Mouse (Mus musculus): ENCODE results near the gene P4hb. TPM values are rescaled to one million over a fixed set of nuclear protein-coding genes. Genes with fewer than 3 reads are reported as not detected.
"Not testable (repeated sequence)": the region's sequence is repeated elsewhere in the genome, so short reads cannot be mapped to it uniquely, and the experiment has no call there.

The P4hb gene
- polyA plus RNA-seq, 1 experiment from 2014 or later, result 253 TPM

DNA sequence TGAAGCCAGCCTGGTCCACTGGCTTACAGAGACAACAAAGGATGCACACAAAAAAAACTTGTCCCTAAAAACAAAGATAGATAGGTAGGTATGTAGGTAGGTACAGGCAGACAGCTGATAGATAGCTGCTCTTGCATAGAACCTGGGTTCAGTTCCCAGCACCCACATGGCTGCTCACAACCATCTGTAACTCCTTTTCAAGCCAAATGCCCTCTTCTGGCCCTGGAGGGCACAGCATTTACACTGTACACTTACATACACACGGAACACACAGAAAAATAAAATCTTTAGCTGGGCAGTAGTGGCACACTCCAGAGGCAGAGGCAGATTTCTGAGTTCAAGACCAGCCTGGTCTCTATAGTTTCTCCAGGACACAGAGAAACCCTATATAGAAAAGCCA is 10.9 kb upstream of the P4hb start:
- no peak overlapping the region for H3K4me2 ChIP-seq
- H3K27me3 ChIP-seq, result no peaks in the 10 kb centered on the region
- no peaks in the 10 kb centered on the region for H3K9me3 ChIP-seq (replicated peaks)
- no peak overlapping the region for H3K4me3 ChIP-seq
- H3K4me1 ChIP-seq, result peaks cover 27% of the 10 kb centered on the region
- no peak for ATAC-seq
- H3K27ac ChIP-seq, result no peak overlapping the region
- H3K9ac ChIP-seq, result no peak overlapping the region
- H3K36me3 ChIP-seq (ENCODE audit: poor library complexity, severe bottlenecking), result peaks cover 67% of the 10 kb centered on the region
- WGBS, result 97% methylated on average over 1 of the region's 1 CpGs

DNA sequence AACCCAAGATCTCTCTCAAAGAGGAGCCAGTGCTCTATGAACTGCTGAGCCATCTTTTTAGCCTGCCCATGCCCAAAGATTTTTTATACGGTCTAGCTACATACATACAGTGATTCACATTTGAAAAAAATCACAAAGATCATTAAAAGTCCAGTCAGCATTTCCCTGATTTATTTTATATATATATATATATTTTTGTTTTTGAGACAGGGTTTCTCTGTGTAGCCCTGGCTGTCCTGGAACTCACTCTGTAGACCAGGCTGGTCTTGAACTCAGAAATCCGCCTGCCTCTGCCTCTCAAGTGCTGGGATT is 9.9 kb upstream of the P4hb start:
- H3K27me3 ChIP-seq; ATAC-seq; H3K9ac ChIP-seq; H3K4me3 ChIP-seq; H3K27ac ChIP-seq; H3K4me2 ChIP-seq; H3K9me3 ChIP-seq (replicated peaks): not testable (repeated sequence)
- peaks cover 30% of the 10 kb centered on the region for H3K4me1 ChIP-seq
- 92% methylated on average over 2 of the region's 2 CpGs for WGBS
- H3K36me3 ChIP-seq (ENCODE audit: poor library complexity, severe bottlenecking), result peaks cover 67% of the 10 kb centered on the region

DNA sequence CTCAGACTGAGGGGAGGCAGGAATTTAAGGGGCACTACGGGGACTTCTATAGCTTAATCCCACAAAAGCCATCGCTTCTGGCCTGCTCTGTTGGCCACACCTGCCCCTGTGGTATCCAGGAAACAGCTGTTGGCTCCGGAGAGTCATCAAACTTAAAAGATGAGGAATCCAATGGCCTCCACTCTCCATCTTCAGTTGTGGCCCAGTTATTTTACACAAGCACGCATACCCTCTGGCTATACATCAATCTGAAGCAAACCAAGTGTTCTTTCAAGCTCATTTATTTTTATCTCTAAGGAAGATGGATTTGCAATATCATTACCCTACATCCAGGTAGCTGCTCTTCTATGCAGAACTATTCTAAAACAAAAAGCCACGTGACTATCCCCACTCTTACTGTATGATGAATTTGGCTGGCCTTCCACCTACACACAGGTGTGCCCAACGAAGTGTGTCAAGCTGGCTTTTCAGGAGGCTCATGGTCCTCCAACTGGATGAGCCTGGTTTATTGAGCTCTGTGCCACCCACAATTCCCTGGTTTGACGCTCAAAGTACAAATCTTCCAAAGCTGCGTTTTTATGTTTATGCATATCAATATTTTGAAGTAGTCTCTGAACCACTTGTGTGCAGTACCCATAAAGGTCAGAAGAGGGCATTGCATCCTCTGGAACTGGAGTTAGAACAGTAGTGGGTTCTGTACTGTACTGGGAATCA is 9.4 kb upstream of the P4hb start:
- Histone ChIP-seq H3K27me3 (no peaks in the 10 kb centered on the region), H3K4me1 (peaks cover 30% of the 10 kb centered on the region), H3K27ac (peak overlapping the region; percentile 93), H3K9me3 (replicated peaks) (no peaks in the 10 kb centered on the region), H3K4me3 (peak overlapping the region; percentile 95), H3K4me2 (peak overlapping the region; percentile 97), H3K36me3 (ENCODE audit: poor library complexity, severe bottlenecking) (peaks cover 67% of the 10 kb centered on the region), H3K9ac (peak overlapping the region; percentile 95)
- ATAC-seq, result no peak
- 76% methylated on average over 8 of the region's 8 CpGs for WGBS

DNA sequence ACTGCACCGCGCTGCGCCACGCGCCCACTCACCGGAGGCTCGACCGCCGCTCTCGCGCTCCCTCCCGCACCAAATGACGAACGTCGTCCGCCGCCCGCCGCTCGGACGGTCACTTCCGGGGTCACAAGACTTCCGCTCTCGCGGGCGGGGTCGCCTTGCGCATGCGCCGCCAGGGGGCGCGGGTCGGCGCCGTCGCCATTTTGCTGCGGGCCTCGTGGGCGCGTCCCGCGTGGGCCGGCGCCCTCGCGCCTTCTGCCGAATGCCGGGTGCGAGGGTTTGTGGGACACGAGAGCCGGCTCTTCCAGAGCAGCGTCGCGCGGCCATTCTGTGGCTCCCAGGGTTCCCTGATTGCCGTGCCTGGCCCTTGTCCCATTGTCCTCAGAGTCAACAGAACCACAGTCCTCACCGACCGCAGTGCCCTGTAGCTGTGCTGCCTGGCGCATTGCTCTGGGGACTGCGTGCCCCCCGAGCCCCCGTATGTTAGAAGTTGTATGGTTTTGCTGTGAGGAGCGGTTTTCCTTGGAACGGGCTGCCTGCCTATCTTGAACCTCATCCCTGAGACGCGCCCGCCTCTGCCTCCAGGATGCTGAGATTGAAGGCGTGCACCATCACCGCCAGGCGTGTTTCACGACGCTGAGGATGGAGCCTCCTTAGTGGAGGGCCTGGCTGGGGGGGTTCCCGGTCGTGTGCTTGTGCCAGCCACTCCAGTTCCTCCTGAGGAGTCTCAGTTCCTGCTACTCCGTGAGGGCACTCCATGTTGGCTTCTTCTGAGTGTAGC is 8.6 kb upstream of the P4hb start, which contains the start of gene Arhgdia:
Gene Arhgdia, minus strand, starts transcription at position 135 of the 778 bp plus-strand sequence.
- Histone ChIP-seq H3K4me1 (peaks cover 30% of the 10 kb centered on the region), H3K27ac (peak within 1 kb of the TSS; percentile 93), H3K9ac (peak within 1 kb of the TSS; percentile 95), H3K27me3 (no peaks in the 10 kb centered on the region), H3K4me3 (peak within 1 kb of the TSS; percentile 95), H3K9me3 (replicated peaks) (no peaks in the 10 kb centered on the region), H3K4me2 (peak within 1 kb of the TSS; percentile 97), H3K36me3 (ENCODE audit: poor library complexity, severe bottlenecking) (peaks cover 66% of the 10 kb centered on the region)
- peak; percentile 58 for ATAC-seq
- 5% methylated on average over 65 of the region's 75 CpGs for WGBS

DNA sequence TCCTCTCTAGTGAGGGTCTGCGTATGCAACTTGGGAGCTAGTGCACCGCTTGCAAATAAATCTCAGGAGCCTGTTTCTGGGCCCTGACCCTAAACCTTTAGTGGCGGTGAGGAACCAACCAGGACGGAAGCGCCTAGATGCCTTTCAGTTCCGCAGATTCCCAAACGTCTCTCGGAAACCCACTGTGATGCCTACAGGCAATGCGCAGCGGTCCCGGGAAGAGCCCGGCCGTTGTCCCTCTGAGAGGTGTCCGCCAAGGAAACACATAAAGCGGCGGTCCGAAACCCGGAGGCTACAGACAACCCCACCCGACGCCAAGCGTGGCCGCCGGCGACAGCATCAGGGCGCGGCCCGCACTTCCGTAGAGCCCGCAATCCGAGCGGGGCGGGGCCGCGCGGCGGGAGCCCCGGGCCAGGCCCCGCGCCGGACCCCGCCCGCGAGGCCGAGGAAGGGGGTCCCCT is 7.8 kb upstream of the P4hb start:
- peak overlapping the region; percentile 95 for H3K9ac ChIP-seq
- WGBS, result under 1% methylated on average over 33 of the region's 44 CpGs
- H3K27ac ChIP-seq, result peak overlapping the region; percentile 93
- no peaks in the 10 kb centered on the region for H3K9me3 ChIP-seq (replicated peaks)
- no peaks in the 10 kb centered on the region for H3K27me3 ChIP-seq
- peak overlapping the region; percentile 97 for H3K4me2 ChIP-seq
- peak overlapping the region; percentile 95 for H3K4me3 ChIP-seq
- peaks cover 30% of the 10 kb centered on the region for H3K4me1 ChIP-seq
- peaks cover 59% of the 10 kb centered on the region for H3K36me3 ChIP-seq (ENCODE audit: poor library complexity, severe bottlenecking)
- ATAC-seq, result peak; percentile 39

DNA sequence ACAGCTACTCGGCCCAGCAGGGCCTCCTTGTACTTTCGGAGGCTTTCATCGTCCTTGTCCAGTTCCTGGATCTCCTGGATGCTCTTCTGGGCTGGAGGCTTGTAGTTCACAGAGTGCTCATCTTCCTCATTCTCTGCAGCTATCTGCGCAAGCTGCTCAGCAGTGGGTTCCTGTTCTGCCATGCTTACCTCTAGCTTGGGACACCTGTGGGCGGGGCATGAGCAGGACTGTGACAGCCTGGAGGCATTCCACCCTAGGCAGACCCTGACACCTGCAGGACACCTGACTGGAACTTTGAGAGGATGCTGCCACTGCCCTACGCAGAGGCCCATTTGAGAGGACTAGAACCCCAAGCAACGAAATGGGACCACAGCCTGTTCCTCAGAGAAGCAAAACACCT is 7.1 kb upstream of the P4hb start:
- H3K9ac ChIP-seq, result peak overlapping the region; percentile 95
- peak overlapping the region; percentile 97 for H3K4me2 ChIP-seq
- no peaks in the 10 kb centered on the region for H3K27me3 ChIP-seq
- WGBS, result 66% methylated on average over 7 of the region's 7 CpGs
- peaks cover 30% of the 10 kb centered on the region for H3K4me1 ChIP-seq
- peak overlapping the region; percentile 93 for H3K27ac ChIP-seq
- ATAC-seq, result no peak
- peak overlapping the region; percentile 95 for H3K4me3 ChIP-seq
- H3K9me3 ChIP-seq (replicated peaks), result no peaks in the 10 kb centered on the region
- H3K36me3 ChIP-seq (ENCODE audit: poor library complexity, severe bottlenecking), result peaks cover 51% of the 10 kb centered on the region

DNA sequence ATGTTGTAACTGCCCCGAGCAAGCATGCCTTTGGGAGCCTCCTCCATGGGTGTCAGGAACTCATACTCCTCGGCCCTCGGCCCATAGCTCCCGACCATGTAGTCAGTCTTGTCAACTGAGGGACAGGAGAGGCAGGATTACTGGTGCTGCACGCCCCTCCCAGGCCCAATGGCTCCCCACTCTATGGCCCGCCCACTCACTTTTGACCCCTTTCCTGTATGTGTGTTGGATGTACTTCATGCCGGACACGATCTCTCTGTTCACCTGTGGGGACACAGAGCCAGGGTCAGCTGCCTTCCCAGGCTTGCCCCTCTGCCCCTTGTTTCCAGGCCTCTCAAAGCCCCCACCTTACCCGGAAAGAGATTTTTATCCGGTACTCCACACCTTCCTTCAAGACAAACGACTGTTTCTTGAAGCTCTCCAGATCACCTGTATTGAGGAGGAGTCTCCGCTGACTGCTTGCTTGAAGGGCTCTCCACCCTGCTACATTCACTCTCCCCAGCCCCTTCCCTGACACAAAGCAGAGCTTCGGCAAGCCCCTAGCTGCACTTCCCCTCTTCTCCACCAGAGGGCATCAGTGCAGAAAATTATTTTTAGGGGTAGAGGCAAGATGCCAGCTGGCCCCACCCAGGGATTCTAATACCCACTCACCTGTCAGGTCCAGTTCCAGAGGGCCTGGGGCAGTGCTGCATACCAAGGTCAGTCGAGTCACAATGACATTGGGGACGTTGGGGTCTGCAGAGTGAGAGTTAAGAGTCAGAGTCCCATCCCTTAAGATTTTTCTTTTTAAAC is 6.5 kb upstream of the P4hb start:
- Histone ChIP-seq H3K4me1 (peaks cover 31% of the 10 kb centered on the region), H3K9ac (peak overlapping the region; percentile 95), H3K36me3 (ENCODE audit: poor library complexity, severe bottlenecking) (peaks cover 46% of the 10 kb centered on the region), H3K4me2 (peak overlapping the region; percentile 97), H3K9me3 (replicated peaks) (no peaks in the 10 kb centered on the region), H3K4me3 (peak overlapping the region; percentile 95), H3K27me3 (no peaks in the 10 kb centered on the region), H3K27ac (peak overlapping the region; percentile 93; the same call in 1 of the 2 replicates)
- ATAC-seq, result no peak
- WGBS, result 68% methylated on average over 15 of the region's 15 CpGs

DNA sequence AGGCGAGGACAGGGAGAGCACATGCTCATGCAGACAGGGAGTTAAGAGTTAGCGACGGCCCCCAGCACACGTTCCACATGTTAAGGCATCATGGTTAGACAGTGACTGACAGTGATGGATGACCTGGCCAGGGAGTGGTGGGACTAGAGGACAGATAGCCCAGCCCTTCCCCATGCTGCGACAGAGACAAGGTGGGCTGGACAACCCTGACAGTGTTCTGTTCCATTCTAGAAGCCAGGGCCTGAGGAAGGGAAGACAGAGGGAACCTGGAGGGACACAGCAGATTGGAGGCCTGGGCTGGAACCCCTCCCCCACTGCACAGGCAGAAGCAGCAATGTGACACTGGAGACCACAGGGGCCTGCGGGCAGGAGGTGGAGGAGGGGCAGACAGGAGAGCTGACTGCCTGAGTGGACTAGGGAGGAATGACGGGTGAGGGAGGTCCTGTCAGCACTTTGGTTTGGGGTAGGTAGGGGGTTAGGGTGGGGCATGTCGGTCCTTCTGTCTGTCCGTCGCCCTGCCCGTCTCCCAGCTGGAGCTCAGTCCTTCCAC is 5.7 kb upstream of the P4hb start:
- H3K36me3 ChIP-seq (ENCODE audit: poor library complexity, severe bottlenecking), result peaks cover 40% of the 10 kb centered on the region
- 0 out of 2 replicates have a peak overlapping the region, but pooled peaks have one; percentile 97 for H3K4me2 ChIP-seq
- no peak for ATAC-seq
- no peak overlapping the region for H3K27ac ChIP-seq
- H3K9ac ChIP-seq, result no peak overlapping the region
- H3K27me3 ChIP-seq, result no peaks in the 10 kb centered on the region
- 95% methylated on average over 11 of the region's 11 CpGs for WGBS
- H3K9me3 ChIP-seq (replicated peaks), result no peaks in the 10 kb centered on the region
- H3K4me3 ChIP-seq, result peak overlapping the region; percentile 95; the same call in 1 of the 2 replicates
- peaks cover 38% of the 10 kb centered on the region for H3K4me1 ChIP-seq

DNA sequence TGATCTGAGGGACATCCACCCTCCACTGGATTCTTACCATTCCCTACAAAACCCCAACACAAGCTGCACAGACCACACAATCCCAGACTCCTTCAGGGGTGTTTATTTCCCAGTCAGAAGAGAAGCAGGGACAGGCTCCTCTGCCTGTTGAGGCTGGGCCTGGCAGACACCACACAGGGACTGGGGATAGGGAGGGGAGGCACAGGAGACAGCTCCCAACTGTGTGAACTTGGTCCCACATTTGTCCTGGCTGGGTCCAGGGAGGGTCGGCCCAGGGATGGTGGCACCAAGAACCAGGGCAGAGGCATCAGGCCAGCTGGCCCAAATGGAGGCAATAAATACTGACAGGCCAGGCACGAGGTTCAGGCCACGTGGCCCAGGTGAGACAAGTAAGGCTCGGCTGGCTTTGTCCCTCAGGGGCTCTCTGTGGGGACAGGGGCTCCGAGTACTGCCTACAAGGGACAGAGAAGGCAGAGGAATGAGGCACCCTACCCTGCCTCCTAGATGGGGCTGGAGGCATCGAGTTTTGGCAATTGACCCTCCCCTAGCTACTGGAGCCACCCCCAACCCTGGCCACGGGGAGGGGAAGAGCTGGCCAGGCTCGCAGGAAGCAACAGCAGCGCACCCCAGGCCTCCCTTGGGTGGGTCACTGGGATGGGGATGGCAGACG is 5.1 kb upstream of the P4hb start:
- peaks cover 40% of the 10 kb centered on the region for H3K4me1 ChIP-seq
- H3K9me3 ChIP-seq (replicated peaks), result no peaks in the 10 kb centered on the region
- WGBS, result 82% methylated on average over 10 of the region's 10 CpGs
- no peak overlapping the region for H3K27ac ChIP-seq
- H3K4me2 ChIP-seq, result no peak overlapping the region
- H3K4me3 ChIP-seq, result no peak overlapping the region
- H3K27me3 ChIP-seq, result no peaks in the 10 kb centered on the region
- no peak for ATAC-seq
- H3K9ac ChIP-seq, result peak overlapping the region; percentile 46
- H3K36me3 ChIP-seq (ENCODE audit: poor library complexity, severe bottlenecking), result peaks cover 35% of the 10 kb centered on the region

DNA sequence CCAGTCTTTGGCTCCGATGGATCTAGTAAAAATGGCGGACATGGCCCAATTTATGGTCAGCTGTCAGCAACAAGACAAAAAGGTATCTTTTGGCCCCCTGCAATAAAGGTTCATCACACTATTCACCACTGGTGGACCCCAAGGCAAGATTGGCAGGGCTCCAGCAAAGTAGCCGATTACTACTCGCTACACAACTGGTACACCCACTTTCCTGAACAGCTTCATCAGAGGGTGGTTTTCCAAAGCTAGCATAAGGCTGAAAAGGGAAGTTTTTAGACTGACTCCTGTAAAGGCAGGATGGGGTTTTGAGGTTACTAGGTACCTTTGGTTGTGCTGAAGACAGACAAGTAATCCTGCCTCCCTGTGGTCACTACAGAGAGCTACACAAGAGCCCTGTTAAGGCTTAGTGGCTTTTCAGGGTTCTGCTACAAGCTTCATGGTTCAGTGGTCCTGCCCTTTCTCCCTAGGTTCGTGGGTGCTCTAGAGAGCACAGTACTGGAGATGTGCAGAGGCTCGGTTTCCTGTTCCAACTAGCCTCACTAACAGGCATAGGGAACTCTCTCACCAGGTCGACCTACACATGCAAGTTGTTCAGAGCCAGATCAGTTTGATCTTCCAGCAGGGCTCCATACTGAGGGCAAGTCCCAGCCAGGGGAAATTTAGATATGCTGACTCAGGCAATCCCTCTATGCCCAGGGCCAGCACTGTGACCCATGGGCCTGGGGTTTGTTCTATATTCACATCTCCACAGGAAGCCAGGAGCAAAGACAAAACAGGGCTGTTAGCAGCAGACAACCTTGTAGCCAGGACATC is 4.4 kb upstream of the P4hb start:
- no peak for ATAC-seq
- no peak overlapping the region for H3K4me2 ChIP-seq
- H3K27me3 ChIP-seq, result no peaks in the 10 kb centered on the region

More for the DNA sequence above, 4.4 kb upstream of the P4hb start:
- H3K9me3 ChIP-seq (replicated peaks), result no peaks in the 10 kb centered on the region
- WGBS, result 81% methylated on average over 7 of the region's 7 CpGs
- H3K4me3 ChIP-seq, result no peak overlapping the region
- H3K4me1 ChIP-seq, result peaks cover 38% of the 10 kb centered on the region
- H3K36me3 ChIP-seq (ENCODE audit: poor library complexity, severe bottlenecking), result peaks cover 32% of the 10 kb centered on the region
- peak overlapping the region; percentile 46; the same call in 1 of the 2 replicates for H3K9ac ChIP-seq
- no peak overlapping the region for H3K27ac ChIP-seq
